Mouse (Mus musculus): ENCODE results near the gene Abhd11. TPM values are rescaled to one million over a fixed set of nuclear protein-coding genes. Genes with fewer than 3 reads are reported as not detected.
"Not testable (repeated sequence)": the region's sequence is repeated elsewhere in the genome, so short reads cannot be mapped to it uniquely, and the experiment has no call there.

Gene Abhd11
- total and polyA plus RNA-seq, 2 experiments from 2014 or later, result 60.7 to 81.7 TPM

- 39% methylated on average over 21 of the region's 21 CpGs for WGBS
- DNase-seq (ENCODE audit: low spot score) (no peak), ATAC-seq (no peak)
- no peak overlapping the region for H3K4me2 ChIP-seq (ENCODE audit: low read depth, low read length)
- TF ChIP-seq CTCF (IDR thresholded peaks at IDR 0.05; ENCODE audit: low read depth), result no peak
- H3K36me3 ChIP-seq (ENCODE audit: insufficient read depth, low read length), result peaks cover 9% of the 10 kb centered on the region
- no peaks in the 10 kb centered on the region for H3K9me3 ChIP-seq (ENCODE audit: low read length)
- no peak overlapping the region for H3K9ac ChIP-seq (replicated peaks; ENCODE audit: low read length)
- H3K27ac ChIP-seq, result no peak overlapping the region
- no peaks in the 10 kb centered on the region for H3K27me3 ChIP-seq (ENCODE audit: insufficient read depth, low read length)
- H3K4me3 ChIP-seq (ENCODE audit: low read length), result no peak overlapping the region
- no peaks in the 10 kb centered on the region for H3K4me1 ChIP-seq (ENCODE audit: insufficient read depth, low read length)
These were observed 33.3 kb downstream of the Abhd11 start for GRCm38 (mm10) chr5:135042105-135042788.

- Histone ChIP-seq H3K9ac (replicated peaks; ENCODE audit: low read length) (no peak overlapping the region), H3K4me1 (ENCODE audit: insufficient read depth, low read length) (no peaks in the 10 kb centered on the region), H3K36me3 (ENCODE audit: insufficient read depth, low read length) (peaks cover 9% of the 10 kb centered on the region; the same call in 1 of the 2 replicates), H3K4me3 (ENCODE audit: low read length) (no peak overlapping the region), H3K27me3 (ENCODE audit: insufficient read depth, low read length) (no peaks in the 10 kb centered on the region), H3K27ac (no peak overlapping the region), H3K4me2 (ENCODE audit: low read depth, low read length) (no peak overlapping the region), H3K9me3 (ENCODE audit: low read length) (no peaks in the 10 kb centered on the region)
- no peak for ATAC-seq
- no peak for DNase-seq (ENCODE audit: low spot score)
- 90% methylated on average over 3 of the region's 3 CpGs for WGBS
- no peak for TF ChIP-seq CTCF (IDR thresholded peaks at IDR 0.05; ENCODE audit: low read depth)
These were observed 35.6 kb downstream of the Abhd11 start for GRCm38 (mm10) chr5:135044575-135044974.

GRCm38 (mm10) chr5:135048539-135048938 lies 39.6 kb downstream of the Abhd11 start:
- Histone ChIP-seq H3K4me2 (ENCODE audit: low read depth, low read length) (no peak overlapping the region), H3K4me3 (ENCODE audit: low read length) (no peak overlapping the region), H3K27me3 (ENCODE audit: insufficient read depth, low read length) (no peaks in the 10 kb centered on the region), H3K4me1 (ENCODE audit: insufficient read depth, low read length) (no peaks in the 10 kb centered on the region), H3K27ac (no peak overlapping the region), H3K36me3 (ENCODE audit: insufficient read depth, low read length) (peaks cover 12% of the 10 kb centered on the region), H3K9me3 (ENCODE audit: low read length) (no peaks in the 10 kb centered on the region), H3K9ac (replicated peaks; ENCODE audit: low read length) (no peak overlapping the region)
- no peak for TF ChIP-seq CTCF (IDR thresholded peaks at IDR 0.05; ENCODE audit: low read depth)
- no peak for ATAC-seq
- WGBS, result 89% methylated on average over 5 of the region's 5 CpGs
- DNase-seq (ENCODE audit: low spot score), result no peak

GRCm38 (mm10) chr5:135049268-135049667 lies 40.3 kb downstream of the Abhd11 start:
- H3K4me3 ChIP-seq (ENCODE audit: low read length); H3K27ac ChIP-seq; H3K4me2 ChIP-seq (ENCODE audit: low read depth, low read length); ATAC-seq; H3K9me3 ChIP-seq (ENCODE audit: low read length); H3K4me1 ChIP-seq (ENCODE audit: insufficient read depth, low read length); H3K9ac ChIP-seq (replicated peaks; ENCODE audit: low read length); H3K27me3 ChIP-seq (ENCODE audit: insufficient read depth, low read length); DNase-seq (ENCODE audit: low spot score): not testable (repeated sequence)
- peaks cover 13% of the 10 kb centered on the region for H3K36me3 ChIP-seq (ENCODE audit: insufficient read depth, low read length)
- WGBS, result 92% methylated on average over 6 of the region's 6 CpGs

- Histone ChIP-seq H3K4me1 (ENCODE audit: insufficient read depth, low read length) (no peaks in the 10 kb centered on the region), H3K9me3 (ENCODE audit: low read length) (no peaks in the 10 kb centered on the region), H3K4me2 (ENCODE audit: low read depth, low read length) (no peak overlapping the region), H3K9ac (replicated peaks; ENCODE audit: low read length) (no peak overlapping the region), H3K4me3 (ENCODE audit: low read length) (no peak overlapping the region), H3K27ac (no peak overlapping the region), H3K27me3 (ENCODE audit: insufficient read depth, low read length) (no peaks in the 10 kb centered on the region), H3K36me3 (ENCODE audit: insufficient read depth, low read length) (peaks cover 40% of the 10 kb centered on the region)
- DNase-seq (ENCODE audit: low spot score) (no peak), ATAC-seq (no peak)
- TF ChIP-seq CTCF (IDR thresholded peaks at IDR 0.05; ENCODE audit: low read depth), result no peak
- WGBS, result 91% methylated on average over 12 of the region's 12 CpGs
These were observed 44.4 kb downstream of the Abhd11 start for GRCm38 (mm10) chr5:135053356-135053755.

Other genes with a start within 250 kb of the Abhd11 start
- not detected in 2 replicates for gene Tmem270, start 102.4 kb upstream of the Abhd11 start, total RNA-seq (2014; rRNA removed)
- gene Tmem270, start 102.4 kb upstream of the Abhd11 start, polyA plus RNA-seq (2015; fragmentation: Nextera tagmentation; extraction: Ambion mirVana), result not detected in 2 replicates
- not detected in 2 replicates for gene Cldn13, start 93.6 kb upstream of the Abhd11 start, total RNA-seq (2014; rRNA removed)
- gene Cldn13, start 93.6 kb upstream of the Abhd11 start, polyA plus RNA-seq (2015; fragmentation: Nextera tagmentation; extraction: Ambion mirVana), result not detected in 2 replicates
- gene Mettl27, start 76.8 kb upstream of the Abhd11 start, total RNA-seq (2014; rRNA removed), result 8.1 and 10.9 TPM in 2 replicates
- 8.5 and 11.0 TPM in 2 replicates for gene Mettl27, start 76.8 kb upstream of the Abhd11 start, polyA plus RNA-seq (2015; fragmentation: Nextera tagmentation; extraction: Ambion mirVana)
- not detected in 2 replicates for gene Cldn4, start 62.2 kb upstream of the Abhd11 start, total RNA-seq (2014; rRNA removed)
- not detected in 2 replicates for gene Cldn4, start 62.2 kb upstream of the Abhd11 start, polyA plus RNA-seq (2015; fragmentation: Nextera tagmentation; extraction: Ambion mirVana)
- 3.6 and 10.5 TPM in 2 replicates for gene Cldn3, start 22.9 kb upstream of the Abhd11 start, total RNA-seq (2014; rRNA removed)
- gene Cldn3, start 22.9 kb upstream of the Abhd11 start, polyA plus RNA-seq (2015; fragmentation: Nextera tagmentation; extraction: Ambion mirVana), result 4.7 and 5.9 TPM in 2 replicates
- 141 and 149 TPM in 2 replicates for gene Stx1a, start 14.3 kb downstream of the Abhd11 start, total RNA-seq (2014; rRNA removed)
- 118 and 126 TPM in 2 replicates for gene Stx1a, start 14.3 kb downstream of the Abhd11 start, polyA plus RNA-seq (2015; fragmentation: Nextera tagmentation; extraction: Ambion mirVana)
- gene Dnajc30, start 55.0 kb downstream of the Abhd11 start, total RNA-seq (2014; rRNA removed), result 14.7 and 19.6 TPM in 2 replicates
- gene Dnajc30, start 55.0 kb downstream of the Abhd11 start, polyA plus RNA-seq (2015; fragmentation: Nextera tagmentation; extraction: Ambion mirVana), result 43.4 and 45.3 TPM in 2 replicates
- 44.8 and 52.2 TPM in 2 replicates for gene Bud23, start 55.8 kb downstream of the Abhd11 start, total RNA-seq (2014; rRNA removed)
- gene Bud23, start 55.8 kb downstream of the Abhd11 start, polyA plus RNA-seq (2015; fragmentation: Nextera tagmentation; extraction: Ambion mirVana), result 64.5 TPM in 2 replicates
- gene Vps37d, start 69.1 kb downstream of the Abhd11 start, total RNA-seq (2014; rRNA removed), result 97.1 and 100 TPM in 2 replicates
- gene Vps37d, start 69.1 kb downstream of the Abhd11 start, polyA plus RNA-seq (2015; fragmentation: Nextera tagmentation; extraction: Ambion mirVana), result 28.6 and 30.0 TPM in 2 replicates
- gene Mlxipl, start 80.7 kb downstream of the Abhd11 start, total RNA-seq (2014; rRNA removed), result 0.58 and 2.3 TPM in 2 replicates
- 0.86 and 1.4 TPM in 2 replicates for gene Mlxipl, start 80.7 kb downstream of the Abhd11 start, polyA plus RNA-seq (2015; fragmentation: Nextera tagmentation; extraction: Ambion mirVana)
- 36.9 and 43.7 TPM in 2 replicates for gene Tbl2, start 140.5 kb downstream of the Abhd11 start, total RNA-seq (2014; rRNA removed)
- gene Tbl2, start 140.5 kb downstream of the Abhd11 start, polyA plus RNA-seq (2015; fragmentation: Nextera tagmentation; extraction: Ambion mirVana), result 10.7 and 12.3 TPM in 2 replicates
- 13.7 and 18.5 TPM in 2 replicates for gene Bcl7b, start 159.1 kb downstream of the Abhd11 start, total RNA-seq (2014; rRNA removed)
- 32.5 and 36.4 TPM in 2 replicates for gene Bcl7b, start 159.1 kb downstream of the Abhd11 start, polyA plus RNA-seq (2015; fragmentation: Nextera tagmentation; extraction: Ambion mirVana)
- 35.5 and 42.9 TPM in 2 replicates for gene Baz1b, start 178.1 kb downstream of the Abhd11 start, total RNA-seq (2014; rRNA removed)
- 15.8 and 16.7 TPM in 2 replicates for gene Baz1b, start 178.1 kb downstream of the Abhd11 start, polyA plus RNA-seq (2015; fragmentation: Nextera tagmentation; extraction: Ambion mirVana)
- gene Fzd9, start 242.1 kb downstream of the Abhd11 start, total RNA-seq (2014; rRNA removed), result 35.1 and 49.8 TPM in 2 replicates
- gene Fzd9, start 242.1 kb downstream of the Abhd11 start, polyA plus RNA-seq (2015; fragmentation: Nextera tagmentation; extraction: Ambion mirVana), result 18.0 TPM in 2 replicates